Mouse (Mus musculus): ENCODE data around the gene Igf2bp3.

DNA sequence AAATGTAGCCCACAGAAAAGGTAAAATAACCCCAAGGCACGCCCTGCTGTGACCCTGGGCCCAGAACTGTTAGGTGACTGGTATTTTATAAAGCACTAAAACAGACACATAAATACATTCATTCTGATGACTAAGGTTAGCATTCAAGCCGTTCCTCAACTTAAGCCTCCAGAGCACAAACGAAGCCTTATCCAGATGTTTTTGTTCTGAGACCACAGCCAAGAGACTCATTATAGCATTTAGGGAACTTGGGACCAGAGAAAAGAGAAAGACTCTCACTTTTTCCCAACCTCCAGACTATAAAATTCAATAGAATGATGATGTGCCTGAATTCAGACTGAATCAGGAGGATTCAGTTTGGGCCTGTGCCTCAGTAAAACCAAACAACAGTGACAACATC is 46.1 kb downstream of the Igf2bp3 start:
- TF ChIP-seq USF1 (IDR thresholded peaks at IDR 0.05; ENCODE audit: low read depth), result no peak
- no peak for TF ChIP-seq CTCF (IDR thresholded peaks at IDR 0.05; ENCODE audit: control insufficient read depth, insufficient read depth, insufficient read length)
- no peak for TF ChIP-seq MYOD1 (IDR thresholded peaks at IDR 0.05; ENCODE audit: control insufficient read depth, insufficient read length, low read depth)

Data from C2C12 (cell line).